Mouse (Mus musculus): ENCODE measurements around the gene Susd2. TPM values are rescaled to one million over a fixed set of nuclear protein-coding genes. Genes with fewer than 3 reads are reported as not detected.
A peak's percentile ranks its signal among the peaks of the same experiment; 100 is the strongest.

Gene Susd2
- polyA plus RNA-seq (2014; fragmentation: Nextera tagmentation; extraction: Ambion mirVana), result 0.91 and 1.5 TPM in 2 replicates

GRCm38 (mm10) chr10:75643741-75644343 is at the start of gene Susd2:
Gene Susd2, minus strand, starts transcription at chr10:75644008.
- Histone ChIP-seq H3K27me3 (replicated peaks; ENCODE audit: control insufficient read depth, insufficient read depth, low read length) (no peaks in the 10 kb centered on the region), H3K4me1 (replicated peaks; ENCODE audit: control insufficient read depth, insufficient read depth, low read length) (peaks cover 9% of the 10 kb centered on the region), H3K36me3 (ENCODE audit: control insufficient read depth, insufficient read depth, low read length) (no peaks in the 10 kb centered on the region; the same call in 1 of the 2 replicates), H3K9me3 (ENCODE audit: control insufficient read depth, low read length) (no peaks in the 10 kb centered on the region), H3K4me2 (peak within 1 kb of the TSS; percentile 43), H3K4me3 (ENCODE audit: low read depth, low read length) (no peak within 1 kb of the TSS), H3K9ac (ENCODE audit: low read depth, low read length) (no peak within 1 kb of the TSS), H3K27ac (ENCODE audit: low read depth, low read length) (no peak within 1 kb of the TSS)
- DNase-seq (ENCODE audit: low spot score) (peak; percentile 68), ATAC-seq (replicated peaks; ENCODE audit: low FRiP score) (peak; percentile 80)
- WGBS, result 14% methylated on average over 11 of the region's 11 CpGs

GRCm38 (mm10) chr10:75688598-75688997 is 44.8 kb upstream of the Susd2 start:
- no peak overlapping the region for H3K9ac ChIP-seq (ENCODE audit: low read depth, low read length)
- no peaks in the 10 kb centered on the region for H3K27me3 ChIP-seq (replicated peaks; ENCODE audit: control insufficient read depth, insufficient read depth, low read length)
- H3K36me3 ChIP-seq (ENCODE audit: control insufficient read depth, insufficient read depth, low read length), result peaks cover 15% of the 10 kb centered on the region
- 99% methylated on average over 2 of the region's 2 CpGs for WGBS
- H3K27ac ChIP-seq (ENCODE audit: low read depth, low read length), result no peak overlapping the region
- no peak overlapping the region for H3K4me3 ChIP-seq (ENCODE audit: low read depth, low read length)
- peaks cover under 1% of the 10 kb centered on the region; the same call in 1 of the 2 replicates for H3K4me1 ChIP-seq (replicated peaks; ENCODE audit: control insufficient read depth, insufficient read depth, low read length)
- no peak for ATAC-seq (replicated peaks; ENCODE audit: low FRiP score)
- no peaks in the 10 kb centered on the region for H3K9me3 ChIP-seq (ENCODE audit: control insufficient read depth, low read length)
- H3K4me2 ChIP-seq, result no peak overlapping the region
- no peak for DNase-seq (ENCODE audit: low spot score)

GRCm38 (mm10) chr10:75686724-75687123 is 42.9 kb upstream of the Susd2 start:
- ATAC-seq (replicated peaks; ENCODE audit: low FRiP score) (no peak), DNase-seq (ENCODE audit: low spot score) (no peak)
- H3K36me3 ChIP-seq (ENCODE audit: control insufficient read depth, insufficient read depth, low read length), result peaks cover 8% of the 10 kb centered on the region; the same call in 1 of the 2 replicates
- H3K4me3 ChIP-seq (ENCODE audit: low read depth, low read length), result no peak overlapping the region
- WGBS, result 76% methylated on average over 4 of the region's 4 CpGs
- no peaks in the 10 kb centered on the region for H3K9me3 ChIP-seq (ENCODE audit: control insufficient read depth, low read length)
- no peaks in the 10 kb centered on the region for H3K27me3 ChIP-seq (replicated peaks; ENCODE audit: control insufficient read depth, insufficient read depth, low read length)
- H3K4me1 ChIP-seq (replicated peaks; ENCODE audit: control insufficient read depth, insufficient read depth, low read length), result no peaks in the 10 kb centered on the region
- no peak overlapping the region for H3K27ac ChIP-seq (ENCODE audit: low read depth, low read length)
- H3K4me2 ChIP-seq, result no peak overlapping the region
- no peak overlapping the region for H3K9ac ChIP-seq (ENCODE audit: low read depth, low read length)

GRCm38 (mm10) chr10:75684035-75685004 is 40.5 kb upstream of the Susd2 start:
- Histone ChIP-seq H3K9me3 (ENCODE audit: control insufficient read depth, low read length) (no peaks in the 10 kb centered on the region), H3K4me1 (replicated peaks; ENCODE audit: control insufficient read depth, insufficient read depth, low read length) (no peaks in the 10 kb centered on the region), H3K4me3 (ENCODE audit: low read depth, low read length) (no peak overlapping the region), H3K4me2 (no peak overlapping the region), H3K36me3 (ENCODE audit: control insufficient read depth, insufficient read depth, low read length) (peaks cover 4% of the 10 kb centered on the region), H3K9ac (ENCODE audit: low read depth, low read length) (no peak overlapping the region), H3K27me3 (replicated peaks; ENCODE audit: control insufficient read depth, insufficient read depth, low read length) (no peaks in the 10 kb centered on the region), H3K27ac (ENCODE audit: low read depth, low read length) (no peak overlapping the region)
- ATAC-seq (replicated peaks; ENCODE audit: low FRiP score) (no peak), DNase-seq (ENCODE audit: low spot score) (no peak)
- 70% methylated on average over 12 of the region's 12 CpGs for WGBS

GRCm38 (mm10) chr10:75680574-75681001 is 36.8 kb upstream of the Susd2 start:
- Histone ChIP-seq H3K36me3 (ENCODE audit: control insufficient read depth, insufficient read depth, low read length) (peaks cover 4% of the 10 kb centered on the region), H3K4me1 (replicated peaks; ENCODE audit: control insufficient read depth, insufficient read depth, low read length) (no peaks in the 10 kb centered on the region; the same call in 1 of the 2 replicates), H3K27ac (ENCODE audit: low read depth, low read length) (no peak overlapping the region), H3K27me3 (replicated peaks; ENCODE audit: control insufficient read depth, insufficient read depth, low read length) (no peaks in the 10 kb centered on the region), H3K9me3 (ENCODE audit: control insufficient read depth, low read length) (no peaks in the 10 kb centered on the region), H3K9ac (ENCODE audit: low read depth, low read length) (no peak overlapping the region), H3K4me3 (ENCODE audit: low read depth, low read length) (no peak overlapping the region), H3K4me2 (no peak overlapping the region)
- DNase-seq (ENCODE audit: low spot score) (no peak), ATAC-seq (replicated peaks; ENCODE audit: low FRiP score) (no peak)
- 88% methylated on average over 10 of the region's 10 CpGs for WGBS

GRCm38 (mm10) chr10:75679204-75679603 is 35.4 kb upstream of the Susd2 start:
- no peak for DNase-seq (ENCODE audit: low spot score)
- no peak for ATAC-seq (replicated peaks; ENCODE audit: low FRiP score)
- 85% methylated on average over 6 of the region's 6 CpGs for WGBS
- H3K9ac ChIP-seq (ENCODE audit: low read depth, low read length), result no peak overlapping the region
- H3K4me2 ChIP-seq, result no peak overlapping the region
- no peaks in the 10 kb centered on the region for H3K9me3 ChIP-seq (ENCODE audit: control insufficient read depth, low read length)
- peaks cover 6% of the 10 kb centered on the region for H3K36me3 ChIP-seq (ENCODE audit: control insufficient read depth, insufficient read depth, low read length)
- no peaks in the 10 kb centered on the region; the same call in 1 of the 2 replicates for H3K4me1 ChIP-seq (replicated peaks; ENCODE audit: control insufficient read depth, insufficient read depth, low read length)
- H3K4me3 ChIP-seq (ENCODE audit: low read depth, low read length), result no peak overlapping the region
- H3K27me3 ChIP-seq (replicated peaks; ENCODE audit: control insufficient read depth, insufficient read depth, low read length), result no peaks in the 10 kb centered on the region
- no peak overlapping the region for H3K27ac ChIP-seq (ENCODE audit: low read depth, low read length)

- ATAC-seq (replicated peaks; ENCODE audit: low FRiP score) (no peak), DNase-seq (ENCODE audit: low spot score) (no peak)
- Histone ChIP-seq H3K9me3 (ENCODE audit: control insufficient read depth, low read length) (no peaks in the 10 kb centered on the region), H3K4me2 (no peak overlapping the region), H3K4me1 (replicated peaks; ENCODE audit: control insufficient read depth, insufficient read depth, low read length) (no peaks in the 10 kb centered on the region; the same call in 1 of the 2 replicates), H3K9ac (ENCODE audit: low read depth, low read length) (no peak overlapping the region), H3K27me3 (replicated peaks; ENCODE audit: control insufficient read depth, insufficient read depth, low read length) (no peaks in the 10 kb centered on the region), H3K27ac (ENCODE audit: low read depth, low read length) (no peak overlapping the region), H3K4me3 (ENCODE audit: low read depth, low read length) (no peak overlapping the region), H3K36me3 (ENCODE audit: control insufficient read depth, insufficient read depth, low read length) (peaks cover 9% of the 10 kb centered on the region)
- WGBS, result 95% methylated on average over 5 of the region's 5 CpGs
Observed at GRCm38 (mm10) chr10:75677989-75678388, 34.2 kb upstream of the Susd2 start.

GRCm38 (mm10) chr10:75677571-75677970 is 33.8 kb upstream of the Susd2 start:
- Histone ChIP-seq H3K27me3 (replicated peaks; ENCODE audit: control insufficient read depth, insufficient read depth, low read length) (no peaks in the 10 kb centered on the region), H3K4me1 (replicated peaks; ENCODE audit: control insufficient read depth, insufficient read depth, low read length) (no peaks in the 10 kb centered on the region; the same call in 1 of the 2 replicates), H3K4me3 (ENCODE audit: low read depth, low read length) (no peak overlapping the region), H3K9ac (ENCODE audit: low read depth, low read length) (no peak overlapping the region), H3K27ac (ENCODE audit: low read depth, low read length) (no peak overlapping the region), H3K36me3 (ENCODE audit: control insufficient read depth, insufficient read depth, low read length) (peaks cover 9% of the 10 kb centered on the region), H3K9me3 (ENCODE audit: control insufficient read depth, low read length) (no peaks in the 10 kb centered on the region), H3K4me2 (no peak overlapping the region)
- DNase-seq (ENCODE audit: low spot score) (no peak), ATAC-seq (replicated peaks; ENCODE audit: low FRiP score) (no peak)
- 75% methylated on average over 2 of the region's 2 CpGs for WGBS

Data from liver, embryonic 11.5 days (tissue).